Mouse (Mus musculus) kidney, adult 2 months (tissue): ENCODE results near the gene 4931429L15Rik.

ENCODE experiments used
- CTCF ChIP-seq: fragments of 200-500 bp; conservative IDR thresholded peaks from 2 replicates; pipeline ENCODE4 v1.5.1; 2011; ENCODE audit warnings: low read depth, mild to moderate bottlenecking, control low read depth, low read length, moderate library complexity, mixed read lengths; ENCODE audit not compliant: insufficient read depth, insufficient read length
- POLR2A ChIP-seq: fragments of 200-500 bp; IDR thresholded peaks from one replicate; pipeline ENCODE4 v1.6.1; 2011; ENCODE audit warnings: low read depth, low read length, control low read depth

DNA sequence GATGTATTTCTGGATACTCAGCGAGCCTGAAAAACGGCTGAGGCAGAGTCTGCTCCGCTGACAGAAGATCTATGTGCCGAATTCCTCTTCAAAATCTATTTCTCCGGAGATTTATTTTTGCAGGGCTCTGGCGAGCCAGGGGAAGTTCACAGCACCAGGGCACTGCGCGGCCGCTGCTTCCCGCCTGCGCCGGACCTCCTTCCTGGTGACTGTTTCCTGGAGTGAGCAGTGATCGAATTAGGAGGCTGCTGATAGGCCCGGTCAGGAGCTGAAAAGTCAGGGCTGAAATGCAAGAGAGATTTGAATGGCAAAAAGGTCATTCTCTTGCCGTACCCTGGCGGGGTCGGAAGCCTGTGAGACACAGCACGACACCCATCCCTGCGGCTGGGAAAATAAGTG, 9.5 kb upstream of the 4931429L15Rik start:
- TF ChIP-seq CTCF (no peak), POLR2A (no peak)
